Mouse (Mus musculus): ENCODE measurements around the gene Carns1.

GRCm38 (mm10) chr19:4153232-4153654, 22.0 kb downstream of the Carns1 start, which contains the start of gene Ptprcap:
- TF ChIP-seq CTCF (IDR thresholded peaks at IDR 0.05; ENCODE audit: extremely low read depth, insufficient read length, insufficient replicate concordance, low read depth, low read length) (no peak), POLR2A (IDR thresholded peaks at IDR 0.05; ENCODE audit: low read depth, low read length) (no peak)
